Mouse (Mus musculus) embryonic fibroblast, embryonic 13.5 days (primary cell): ENCODE results near the gene Mrpl53. TPM values are rescaled to one million over a fixed set of nuclear protein-coding genes. Genes with fewer than 3 reads are reported as not detected.

Experiments
- polyA plus RNA-seq: library from polyadenylated mRNA; stranded (reverse); fragments of >200 nt; gene quantifications from 2 replicates; pipeline ENCODE4 v1.2.4, GENCODE M21; 2011; ENCODE audit warnings: low read depth; ENCODE audit not compliant: missing spikeins, insufficient read length

Gene Mrpl53
- polyA plus RNA-seq, 1 experiment: 42.7 TPM

Other genes with a start within 250 kb of the Mrpl53 start
- 1.3 and 2.7 TPM in 2 replicates for gene Sema4f, start 169.3 kb upstream of the Mrpl53 start, polyA plus RNA-seq
- gene M1ap, start 162.1 kb upstream of the Mrpl53 start, polyA plus RNA-seq: 0.78 TPM in 1 of 2 replicates, not detected in the other
- gene Dok1, start 75.6 kb upstream of the Mrpl53 start, polyA plus RNA-seq: 37.9 and 56.4 TPM in 2 replicates
- 124 and 241 TPM in 2 replicates for gene Loxl3, start 74.9 kb upstream of the Mrpl53 start, polyA plus RNA-seq
- 129 and 133 TPM in 2 replicates for gene Aup1, start 54.5 kb upstream of the Mrpl53 start, polyA plus RNA-seq
- 56.3 and 60.8 TPM in 2 replicates for gene Htra2, start 53.8 kb upstream of the Mrpl53 start, polyA plus RNA-seq
- 0.25 and 0.84 TPM in 2 replicates for gene Dqx1, start 51.2 kb upstream of the Mrpl53 start, polyA plus RNA-seq
- not detected in 2 replicates for gene Tlx2, start 38.7 kb upstream of the Mrpl53 start, polyA plus RNA-seq
- gene Pcgf1, start 31.2 kb upstream of the Mrpl53 start, polyA plus RNA-seq: 12.1 and 15.2 TPM in 2 replicates
- not detected in 2 replicates for gene Lbx2, start 22.7 kb upstream of the Mrpl53 start, polyA plus RNA-seq
- gene Ccdc142, start 7.4 kb upstream of the Mrpl53 start, polyA plus RNA-seq: 0.60 TPM in 1 of 2 replicates, not detected in the other
- 1.2 and 1.9 TPM in 2 replicates for gene Gm42688, start 7.4 kb upstream of the Mrpl53 start, polyA plus RNA-seq
- gene Mogs, start 6.5 kb downstream of the Mrpl53 start, polyA plus RNA-seq: 28.0 TPM in 2 replicates
- 37.3 and 44.5 TPM in 2 replicates for gene Wbp1, start 12.5 kb downstream of the Mrpl53 start, polyA plus RNA-seq
- 6.6 and 7.4 TPM in 2 replicates for gene Ino80b, start 16.4 kb downstream of the Mrpl53 start, polyA plus RNA-seq
- gene Rtkn, start 26.4 kb downstream of the Mrpl53 start, polyA plus RNA-seq: 13.4 and 15.4 TPM in 2 replicates
- gene Wdr54, start 47.4 kb downstream of the Mrpl53 start, polyA plus RNA-seq: 5.4 TPM in 2 replicates
- 0.51 and 0.70 TPM in 2 replicates for gene 1700003E16Rik, start 47.4 kb downstream of the Mrpl53 start, polyA plus RNA-seq
- 92.5 and 98.8 TPM in 2 replicates for gene Dctn1, start 56.9 kb downstream of the Mrpl53 start, polyA plus RNA-seq
- not detected in 2 replicates for gene Slc4a5, start 110.8 kb downstream of the Mrpl53 start, polyA plus RNA-seq
- 123 and 138 TPM in 2 replicates for gene Mthfd2, start 216.9 kb downstream of the Mrpl53 start, polyA plus RNA-seq
- 139 and 148 TPM in 2 replicates for gene Mob1a, start 217.0 kb downstream of the Mrpl53 start, polyA plus RNA-seq
- 86.0 and 88.1 TPM in 2 replicates for gene Bola3, start 240.1 kb downstream of the Mrpl53 start, polyA plus RNA-seq